Mouse (Mus musculus) Muller cell, postnatal 12 days (primary cell): ENCODE results near the gene Gm7145.
"Not testable (repeated sequence)": the region's sequence is repeated elsewhere in the genome, so short reads cannot be mapped to it uniquely, and the experiment has no call there.

Experiments
- DNase-seq: peaks from one replicate; pipeline ENCODE4 v3.0.0-alpha.2; 2015; ENCODE audit errors: inconsistent ontology term

Gm7145 gene

DNA sequence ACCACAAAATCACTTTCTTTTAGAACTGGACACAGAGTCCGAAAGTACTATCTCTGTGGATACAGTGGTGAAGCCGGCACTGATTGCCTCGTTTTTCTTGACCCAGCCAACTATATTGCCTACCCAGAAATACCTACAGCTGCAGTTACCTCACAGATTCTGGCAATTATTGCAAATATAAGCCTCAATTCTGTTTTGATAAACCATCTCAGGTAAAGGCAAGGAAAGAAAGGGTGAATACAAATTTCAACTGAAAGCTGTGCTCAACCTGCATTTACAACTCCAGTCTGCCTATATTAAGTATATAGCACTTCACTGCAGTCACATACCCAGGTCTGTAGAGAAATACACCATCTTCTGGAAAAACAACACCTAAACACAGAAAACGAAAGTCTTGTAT is at the start of gene Gm7145:
Gene Gm7145 (plus strand): TSS at position 301 of the 400 bp plus-strand sequence.
- DNase-seq = no peak

DNA sequence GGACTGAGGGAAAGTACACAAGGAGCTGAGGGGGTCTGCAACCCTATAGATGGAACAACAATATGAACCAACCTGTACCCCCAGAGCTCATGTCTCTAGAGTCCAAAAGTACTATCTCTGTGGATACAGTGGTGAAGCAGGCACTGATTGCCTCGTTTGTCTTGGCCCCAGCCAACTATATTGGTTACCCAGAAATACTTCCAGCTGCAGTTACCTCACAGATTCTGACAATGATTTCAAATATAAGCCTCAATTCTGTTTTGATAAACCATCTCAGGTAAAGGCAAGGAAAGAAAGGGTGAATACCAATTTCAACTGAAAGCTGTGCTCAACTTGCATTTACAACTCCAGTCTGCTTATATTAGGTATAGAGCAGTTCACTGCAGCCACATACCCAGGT is 38.0 kb upstream of the Gm7145 start, which contains the start of gene Gm28168:
Gene Gm28168 (plus strand): TSS at position 301 of the 400 bp plus-strand sequence.
- not testable (repeated sequence) for DNase-seq

DNA sequence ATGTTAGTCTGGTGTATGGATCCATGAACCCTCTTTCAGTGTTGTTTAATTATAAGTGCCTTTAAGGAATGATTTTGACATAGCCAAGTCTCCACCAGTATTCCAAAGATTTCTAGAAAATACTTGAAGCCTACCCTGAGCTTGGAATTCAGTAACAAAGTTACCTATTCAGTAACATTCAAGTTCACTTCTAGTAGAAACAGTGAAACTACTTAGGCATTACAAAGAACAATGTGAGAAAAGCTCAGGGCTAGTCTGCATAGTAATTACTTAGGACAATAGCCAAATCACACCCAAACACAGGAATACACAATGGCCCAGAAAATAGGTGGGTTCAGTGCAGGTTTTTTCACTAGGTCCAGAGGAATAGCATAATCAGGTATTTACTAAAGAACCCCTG is 38.1 kb downstream of the Gm7145 start:
- not testable (repeated sequence) for DNase-seq

DNA sequence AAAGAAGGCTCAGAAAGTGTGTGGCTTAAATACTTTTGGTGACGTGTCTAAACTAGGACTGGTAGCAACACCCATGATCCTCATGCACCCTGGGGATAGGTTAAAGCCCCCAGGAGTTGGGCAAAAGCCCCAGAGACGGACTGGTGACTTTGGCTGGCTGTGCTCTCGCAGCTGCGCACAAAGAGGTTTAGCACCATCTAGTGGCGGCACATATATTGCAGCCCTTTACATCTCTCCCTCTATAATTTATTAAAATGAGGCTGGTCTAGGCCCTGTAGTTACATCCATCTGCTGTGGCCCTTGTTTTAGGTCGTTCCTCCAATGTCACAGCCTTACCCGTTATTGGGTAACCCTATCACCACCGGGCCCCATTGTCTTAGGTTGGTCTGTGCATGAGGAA is 47.0 kb downstream of the Gm7145 start:
- not testable (repeated sequence) for DNase-seq
